Mouse (Mus musculus): ENCODE data around the gene Epb41l3. TPM values are rescaled to one million over a fixed set of nuclear protein-coding genes. Genes with fewer than 3 reads are reported as not detected.

Gene Epb41l3
- polyA plus RNA-seq, 1 experiment from 2014 or later: 53.7 TPM

DNA sequence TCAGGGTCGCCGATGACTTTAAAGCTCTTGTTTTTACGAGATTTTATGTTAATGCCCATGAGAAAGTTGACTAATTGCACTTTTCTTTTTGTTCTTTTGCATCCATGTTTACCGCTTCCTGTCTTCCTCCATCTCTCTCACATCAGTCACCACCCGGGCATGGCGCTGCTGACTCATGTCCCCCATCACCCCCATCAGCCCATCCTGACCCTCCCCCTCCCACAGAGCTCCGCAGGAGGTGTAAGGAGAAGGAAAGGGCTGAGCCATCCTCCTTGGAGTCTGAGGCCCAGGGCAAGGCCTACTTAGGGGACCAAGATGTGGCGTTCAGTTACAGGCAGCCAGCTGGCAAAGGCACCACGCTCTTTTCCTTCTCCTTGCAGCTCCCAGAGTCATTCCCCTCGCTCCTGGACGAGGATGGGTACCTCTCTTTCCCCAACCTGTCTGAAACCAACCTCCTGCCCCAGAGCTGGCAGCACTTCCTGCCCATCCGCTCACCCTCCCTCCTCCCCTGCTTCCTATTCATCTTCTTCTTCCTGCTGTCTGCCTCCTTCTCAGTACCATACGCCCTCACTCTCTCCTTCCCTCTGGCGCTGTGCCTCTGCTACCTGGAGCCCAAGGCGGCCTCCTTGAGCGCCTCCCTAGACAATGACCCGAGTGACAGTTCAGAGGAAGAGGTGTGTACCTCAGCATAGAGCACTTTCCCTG is 190.4 kb downstream of the Epb41l3 start:
- Histone ChIP-seq H3K27me3 (no peaks in the 10 kb centered on the region), H3K4me1 (peaks cover 7% of the 10 kb centered on the region), H3K9ac (no peak overlapping the region), H3K9me3 (no peaks in the 10 kb centered on the region), H3K27ac (no peak overlapping the region), H3K4me3 (no peak overlapping the region), H3K4me2 (no peak overlapping the region), H3K36me3 (peaks cover 4% of the 10 kb centered on the region; the same call in 1 of the 2 replicates)
- peak; percentile 72; the same call in 1 of the 2 replicates for ATAC-seq (ENCODE audit: borderline replicate concordance, extremely low read depth, low FRiP score, low TSS enrichment)
- 32% methylated on average over 17 of the region's 17 CpGs for WGBS

- no peak for ATAC-seq (ENCODE audit: borderline replicate concordance, extremely low read depth, low FRiP score, low TSS enrichment)
- 73% methylated on average over 5 of the region's 5 CpGs for WGBS
- Histone ChIP-seq H3K9me3 (no peaks in the 10 kb centered on the region), H3K4me1 (peaks cover 7% of the 10 kb centered on the region), H3K36me3 (peaks cover 4% of the 10 kb centered on the region; the same call in 1 of the 2 replicates), H3K4me2 (no peak overlapping the region), H3K4me3 (no peak overlapping the region), H3K27ac (no peak overlapping the region), H3K9ac (no peak overlapping the region), H3K27me3 (no peaks in the 10 kb centered on the region)
Measured at GRCm38 (mm10) chr17:69266936-69267335, 191.5 kb downstream of the Epb41l3 start.

DNA sequence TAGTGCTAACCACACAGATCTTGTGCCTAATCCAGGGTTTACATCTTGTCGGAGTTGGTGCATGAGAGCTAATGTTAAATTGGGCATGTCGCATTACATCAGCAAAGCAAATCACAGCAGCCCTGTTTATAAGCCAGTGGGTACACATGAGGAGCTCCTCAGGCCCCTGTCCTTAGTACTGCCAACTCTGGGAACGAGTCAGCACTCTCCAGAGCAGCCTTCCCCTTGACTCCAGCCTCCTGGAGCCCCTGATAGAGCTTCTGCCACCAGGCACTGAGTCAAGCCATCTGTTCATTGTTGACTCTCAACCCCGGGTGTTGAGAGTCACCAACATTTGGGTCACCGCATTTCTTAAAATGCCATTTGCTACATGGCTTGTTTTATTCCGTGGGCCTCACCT is 192.0 kb downstream of the Epb41l3 start:
- Histone ChIP-seq H3K9me3 (no peaks in the 10 kb centered on the region), H3K36me3 (peaks cover 4% of the 10 kb centered on the region; the same call in 1 of the 2 replicates), H3K4me1 (peaks cover 7% of the 10 kb centered on the region), H3K27ac (no peak overlapping the region), H3K4me3 (no peak overlapping the region), H3K27me3 (no peaks in the 10 kb centered on the region), H3K9ac (no peak overlapping the region), H3K4me2 (no peak overlapping the region)
- ATAC-seq (ENCODE audit: borderline replicate concordance, extremely low read depth, low FRiP score, low TSS enrichment): no peak
- WGBS: 42% methylated on average over 6 of the region's 6 CpGs

DNA sequence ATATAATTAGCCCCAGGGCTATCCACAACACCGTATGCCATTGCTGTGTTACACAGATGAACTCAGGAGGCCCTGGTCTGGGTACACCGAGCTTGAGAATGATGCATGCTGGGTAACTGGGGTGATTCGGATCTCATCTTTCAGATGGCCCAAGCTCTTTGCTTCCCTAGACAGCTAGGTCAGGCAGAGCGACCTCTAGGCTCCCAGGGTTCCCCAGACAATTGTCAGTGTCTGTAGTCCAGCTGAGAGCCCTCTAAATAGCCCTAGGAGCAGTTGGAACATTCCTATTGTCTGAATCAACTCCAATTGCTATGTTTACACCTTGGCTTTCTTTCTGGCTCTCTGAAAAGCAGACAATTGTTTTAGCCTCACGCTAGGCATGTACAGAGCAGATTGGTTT is 201.9 kb downstream of the Epb41l3 start:
- no peaks in the 10 kb centered on the region for H3K9me3 ChIP-seq
- H3K27ac ChIP-seq: no peak overlapping the region
- no peak for ATAC-seq (ENCODE audit: borderline replicate concordance, extremely low read depth, low FRiP score, low TSS enrichment)
- no peaks in the 10 kb centered on the region for H3K36me3 ChIP-seq
- no peaks in the 10 kb centered on the region for H3K27me3 ChIP-seq
- H3K9ac ChIP-seq: no peak overlapping the region
- no peak overlapping the region for H3K4me2 ChIP-seq
- WGBS: 64% methylated on average over 5 of the region's 5 CpGs
- H3K4me1 ChIP-seq: no peaks in the 10 kb centered on the region
- H3K4me3 ChIP-seq: no peak overlapping the region

DNA sequence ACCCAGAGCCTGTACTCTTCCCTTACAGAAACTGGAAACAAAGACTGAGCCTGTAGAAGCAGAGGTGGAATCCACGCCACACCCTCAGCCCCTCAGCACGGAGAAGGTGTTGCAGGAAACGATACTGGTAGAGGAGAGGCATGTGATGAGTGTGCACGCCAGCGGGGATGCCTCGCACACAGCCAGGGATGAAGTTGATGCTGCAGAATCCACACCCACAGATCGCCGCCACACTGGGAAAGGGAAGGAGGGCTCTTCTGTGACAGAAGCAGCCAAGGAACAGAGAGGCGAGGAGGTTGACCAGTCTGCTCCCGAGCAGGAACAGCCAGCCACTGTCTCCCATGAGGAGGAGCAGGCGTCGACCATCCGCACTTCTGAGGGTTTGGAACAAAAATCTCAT is 209.0 kb downstream of the Epb41l3 start:
- Histone ChIP-seq H3K27me3 (no peaks in the 10 kb centered on the region), H3K4me2 (no peak overlapping the region), H3K4me1 (no peaks in the 10 kb centered on the region), H3K4me3 (no peak overlapping the region), H3K9ac (no peak overlapping the region), H3K36me3 (peaks cover 28% of the 10 kb centered on the region), H3K9me3 (no peaks in the 10 kb centered on the region), H3K27ac (no peak overlapping the region)
- 86% methylated on average over 13 of the region's 13 CpGs for WGBS
- no peak for ATAC-seq (ENCODE audit: borderline replicate concordance, extremely low read depth, low FRiP score, low TSS enrichment)

- H3K36me3 ChIP-seq: peaks cover 24% of the 10 kb centered on the region
Measured at GRCm38 (mm10) chr17:69288130-69288529, 212.6 kb downstream of the Epb41l3 start.

GRCm38 (mm10) chr17:69290272-69290671 is 214.8 kb downstream of the Epb41l3 start:
- ATAC-seq (ENCODE audit: borderline replicate concordance, extremely low read depth, low FRiP score, low TSS enrichment): no peak
- no peaks in the 10 kb centered on the region for H3K27me3 ChIP-seq

More at GRCm38 (mm10) chr17:69288130-69288529, 212.6 kb downstream of the Epb41l3 start:
- H3K4me2 ChIP-seq: no peak overlapping the region
- H3K4me1 ChIP-seq: no peaks in the 10 kb centered on the region
- H3K27ac ChIP-seq: no peak overlapping the region
- ATAC-seq (ENCODE audit: borderline replicate concordance, extremely low read depth, low FRiP score, low TSS enrichment): no peak
- H3K9ac ChIP-seq: no peak overlapping the region
- WGBS: 88% methylated on average over 12 of the region's 12 CpGs
- H3K4me3 ChIP-seq: no peak overlapping the region
- no peaks in the 10 kb centered on the region for H3K9me3 ChIP-seq
- H3K27me3 ChIP-seq: no peaks in the 10 kb centered on the region

GRCm38 (mm10) chr17:69301552-69301951 is 226.1 kb downstream of the Epb41l3 start:
- H3K4me2 ChIP-seq: no peak overlapping the region
- H3K9ac ChIP-seq: no peak overlapping the region
- H3K27me3 ChIP-seq: no peaks in the 10 kb centered on the region
- H3K27ac ChIP-seq: no peak overlapping the region
- no peaks in the 10 kb centered on the region for H3K4me1 ChIP-seq
- H3K36me3 ChIP-seq: no peaks in the 10 kb centered on the region
- H3K9me3 ChIP-seq: no peaks in the 10 kb centered on the region
- WGBS: 75% methylated on average over 4 of the region's 4 CpGs
- H3K4me3 ChIP-seq: no peak overlapping the region
- ATAC-seq (ENCODE audit: borderline replicate concordance, extremely low read depth, low FRiP score, low TSS enrichment): no peak

More at GRCm38 (mm10) chr17:69290272-69290671, 214.8 kb downstream of the Epb41l3 start:
- WGBS: 81% methylated on average over 3 of the region's 3 CpGs
- no peaks in the 10 kb centered on the region for H3K9me3 ChIP-seq
- H3K27ac ChIP-seq: no peak overlapping the region
- H3K9ac ChIP-seq: no peak overlapping the region
- H3K4me3 ChIP-seq: no peak overlapping the region
- peaks cover 18% of the 10 kb centered on the region for H3K36me3 ChIP-seq
- no peaks in the 10 kb centered on the region for H3K4me1 ChIP-seq
- H3K4me2 ChIP-seq: no peak overlapping the region

GRCm38 (mm10) chr17:69303579-69304274 is 228.2 kb downstream of the Epb41l3 start:
- H3K9me3 ChIP-seq: no peaks in the 10 kb centered on the region
- no peak overlapping the region for H3K4me3 ChIP-seq
- no peak overlapping the region for H3K4me2 ChIP-seq
- H3K4me1 ChIP-seq: no peaks in the 10 kb centered on the region
- H3K9ac ChIP-seq: no peak overlapping the region
- WGBS: 72% methylated on average over 11 of the region's 11 CpGs
- H3K27me3 ChIP-seq: no peaks in the 10 kb centered on the region
- ATAC-seq (ENCODE audit: borderline replicate concordance, extremely low read depth, low FRiP score, low TSS enrichment): no peak
- no peaks in the 10 kb centered on the region for H3K36me3 ChIP-seq
- no peak overlapping the region for H3K27ac ChIP-seq

GRCm38 (mm10) chr17:69307636-69308035 is 232.2 kb downstream of the Epb41l3 start:
- H3K4me1 ChIP-seq: no peaks in the 10 kb centered on the region
- no peak for ATAC-seq (ENCODE audit: borderline replicate concordance, extremely low read depth, low FRiP score, low TSS enrichment)
- no peak overlapping the region for H3K4me3 ChIP-seq
- H3K36me3 ChIP-seq: no peaks in the 10 kb centered on the region
- WGBS: 60% methylated on average over 9 of the region's 9 CpGs
- no peak overlapping the region for H3K9ac ChIP-seq
- no peak overlapping the region for H3K27ac ChIP-seq
- H3K9me3 ChIP-seq: no peaks in the 10 kb centered on the region
- H3K4me2 ChIP-seq: no peak overlapping the region
- no peaks in the 10 kb centered on the region for H3K27me3 ChIP-seq

GRCm38 (mm10) chr17:69309872-69310271 is 234.4 kb downstream of the Epb41l3 start:
- Histone ChIP-seq H3K9me3 (no peaks in the 10 kb centered on the region), H3K4me3 (no peak overlapping the region), H3K36me3 (no peaks in the 10 kb centered on the region), H3K27ac (no peak overlapping the region), H3K27me3 (no peaks in the 10 kb centered on the region), H3K4me2 (no peak overlapping the region), H3K4me1 (no peaks in the 10 kb centered on the region), H3K9ac (no peak overlapping the region)
- 87% methylated on average over 4 of the region's 4 CpGs for WGBS
- ATAC-seq (ENCODE audit: borderline replicate concordance, extremely low read depth, low FRiP score, low TSS enrichment): no peak

DNA sequence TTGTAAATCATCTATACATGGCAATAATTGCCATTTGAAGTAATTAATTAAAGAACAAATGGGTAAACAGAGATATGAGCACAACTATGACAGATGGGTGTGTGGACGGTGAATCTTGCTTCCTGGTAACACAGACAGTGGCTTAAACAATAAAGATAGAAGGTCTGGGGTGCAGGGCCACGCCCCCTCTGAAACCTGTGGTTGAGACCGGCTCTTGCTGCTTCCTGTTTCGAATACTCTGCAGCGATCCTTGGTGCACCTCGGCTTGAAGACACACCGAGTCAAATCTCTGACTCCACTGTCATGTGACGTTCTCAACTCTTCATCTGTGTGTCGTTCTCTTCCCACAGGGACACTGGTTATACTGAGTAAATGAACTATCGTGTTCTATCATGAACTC is 245.0 kb downstream of the Epb41l3 start:
- Histone ChIP-seq H3K9me3 (no peaks in the 10 kb centered on the region), H3K9ac (no peak overlapping the region)
- WGBS: 83% methylated on average over 10 of the region's 10 CpGs

More for the DNA sequence above, 245.0 kb downstream of the Epb41l3 start:
- no peak for ATAC-seq (ENCODE audit: borderline replicate concordance, extremely low read depth, low FRiP score, low TSS enrichment)
- H3K27ac ChIP-seq: no peak overlapping the region
- no peaks in the 10 kb centered on the region for H3K4me1 ChIP-seq
- H3K4me3 ChIP-seq: no peak overlapping the region
- H3K4me2 ChIP-seq: no peak overlapping the region
- no peaks in the 10 kb centered on the region for H3K27me3 ChIP-seq
- no peaks in the 10 kb centered on the region for H3K36me3 ChIP-seq
